Mouse (Mus musculus) hindbrain, postnatal 0 days (tissue): ENCODE results near the gene Lamb1. TPM values are rescaled to one million over a fixed set of nuclear protein-coding genes. Genes with fewer than 3 reads are reported as not detected.
A peak's percentile ranks its signal among the peaks of the same experiment; 100 is the strongest.

Source experiments
- ATAC-seq: fragments of 200-750 bp; cut with Nextera tagmentation; 2 replicates; pipeline ENCODE4 v1.8.0; 2017; ENCODE audit warnings: mild to moderate bottlenecking, moderate TSS enrichment, moderate library complexity
- DNase-seq: peaks from one replicate; pipeline ENCODE4 v3.0.0-alpha.2; 2015; ENCODE audit warnings: low spot score
- H3K27ac ChIP-seq: fragments of 300-500 bp; sonication (generic); 2 replicates; pipeline ENCODE4 v1.5.1; 2014; ENCODE audit warnings: mild to moderate bottlenecking
- H3K27me3 ChIP-seq: fragments of 300-500 bp; sonication (generic); 2 replicates; pipeline ENCODE4 v1.6.1; 2014; ENCODE audit warnings: low read length, mixed read lengths; ENCODE audit not compliant: insufficient read depth
- H3K36me3 ChIP-seq: fragments of 300-500 bp; sonication (generic); 2 replicates; pipeline ENCODE4 v1.6.1; 2014; ENCODE audit warnings: low read length, mixed read lengths; ENCODE audit not compliant: insufficient read depth
- H3K4me1 ChIP-seq: fragments of 300-500 bp; sonication (generic); 2 replicates; pipeline ENCODE4 v1.6.1; 2014; ENCODE audit warnings: antibody characterized with exemption, low read length, mixed read lengths; ENCODE audit not compliant: insufficient read depth
- H3K4me2 ChIP-seq: fragments of 300-500 bp; sonication (generic); 2 replicates; pipeline ENCODE4 v1.6.1; 2014; ENCODE audit warnings: low read depth, mild to moderate bottlenecking, low read length, moderate library complexity, mixed read lengths
- H3K4me3 ChIP-seq: fragments of 300-500 bp; sonication (generic); 2 replicates; pipeline ENCODE4 v1.5.1; 2014; ENCODE audit warnings: low read length
- H3K9ac ChIP-seq: fragments of 300-500 bp; sonication (generic); replicated peaks from 2 replicates; pipeline ENCODE4 v1.6.1; 2014; ENCODE audit warnings: mild to moderate bottlenecking, low read length, moderate library complexity, mixed read lengths
- H3K9me3 ChIP-seq: fragments of 300-500 bp; sonication (generic); 2 replicates; pipeline ENCODE4 v1.6.1; 2016; ENCODE audit warnings: low read length, mixed read lengths
- CTCF ChIP-seq: IDR thresholded peaks from 2 replicates; pipeline ENCODE4 v1.5.1; 2016; ENCODE audit warnings: antibody characterized with exemption, control low read depth, low read depth
- WGBS: fragments of 180-500 bp; shearing (Covaris S2); extraction: QIAGEN DNeasy Blood & Tissue Kit; methylation state at CpG from one replicate; pipeline ENCODE4 v1.1.7; 2014; 5-methylcytosine and 5-hydroxymethylcytosine counted together
- polyA plus RNA-seq: library from polyadenylated mRNA; unstranded; fragments of >200 nt; fragmentation: Nextera tagmentation; extraction: Ambion mirVana; gene quantifications from 2 replicates; pipeline ENCODE4 v1.2.1, GENCODE M21; 2015
- total RNA-seq: library from RNA; depleted of rRNA; stranded (reverse); fragments of >200 nt; gene quantifications from 2 replicates; pipeline ENCODE4 v1.2.3, GENCODE M21; 2014

Lamb1 gene
- total and polyA plus RNA-seq, 2 experiments from 2014 or later = 12.1 to 30.9 TPM

DNA sequence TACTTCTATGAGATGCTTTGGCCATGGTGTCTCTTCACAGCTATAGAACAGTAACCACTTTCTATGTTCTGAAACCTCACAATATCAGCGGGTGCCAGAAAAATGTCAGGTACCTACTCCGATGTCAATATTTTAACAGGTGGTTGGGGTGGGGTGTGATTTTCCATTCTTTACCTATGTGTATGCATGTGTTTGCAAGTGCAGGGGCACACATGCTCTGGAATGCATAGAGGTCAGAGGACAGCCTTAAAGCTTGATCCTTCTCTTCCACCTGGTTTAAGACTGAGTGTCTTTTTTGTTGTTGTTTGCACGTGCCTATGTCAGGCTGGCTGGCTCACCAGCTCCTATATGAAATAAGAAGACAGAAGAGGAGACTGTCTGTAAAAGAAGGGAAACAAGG, 37.9 kb upstream of the Lamb1 start:
- H3K4me2 ChIP-seq = no peak overlapping the region
- no peak for TF ChIP-seq CTCF
- no peaks in the 10 kb centered on the region for H3K27me3 ChIP-seq
- ATAC-seq (no peak), DNase-seq (no peak)
- no peaks in the 10 kb centered on the region for H3K4me1 ChIP-seq
- no peaks in the 10 kb centered on the region for H3K9me3 ChIP-seq
- H3K27ac ChIP-seq = no peak overlapping the region
- 90% methylated on average over 3 of the region's 3 CpGs for WGBS
- no peak overlapping the region for H3K4me3 ChIP-seq
- H3K36me3 ChIP-seq = no peaks in the 10 kb centered on the region
- no peak overlapping the region for H3K9ac ChIP-seq

- 69% methylated on average over 7 of the region's 7 CpGs for WGBS
- H3K27me3 ChIP-seq = no peaks in the 10 kb centered on the region
- DNase-seq (no peak), ATAC-seq (no peak)
- no peaks in the 10 kb centered on the region for H3K4me1 ChIP-seq
- TF ChIP-seq CTCF = no peak
- no peak overlapping the region for H3K9ac ChIP-seq
- H3K27ac ChIP-seq = no peak overlapping the region
- no peaks in the 10 kb centered on the region for H3K9me3 ChIP-seq
- no peak overlapping the region for H3K4me3 ChIP-seq
- H3K4me2 ChIP-seq = no peak overlapping the region
- no peaks in the 10 kb centered on the region for H3K36me3 ChIP-seq
Measured at GRCm38 (mm10) chr12:31228878-31229277, 36.2 kb upstream of the Lamb1 start.

- WGBS = 93% methylated on average over 1 of the region's 1 CpGs
- H3K9ac ChIP-seq = no peak overlapping the region
- TF ChIP-seq CTCF = no peak
Measured at GRCm38 (mm10) chr12:31232635-31233034, 32.4 kb upstream of the Lamb1 start.

DNA sequence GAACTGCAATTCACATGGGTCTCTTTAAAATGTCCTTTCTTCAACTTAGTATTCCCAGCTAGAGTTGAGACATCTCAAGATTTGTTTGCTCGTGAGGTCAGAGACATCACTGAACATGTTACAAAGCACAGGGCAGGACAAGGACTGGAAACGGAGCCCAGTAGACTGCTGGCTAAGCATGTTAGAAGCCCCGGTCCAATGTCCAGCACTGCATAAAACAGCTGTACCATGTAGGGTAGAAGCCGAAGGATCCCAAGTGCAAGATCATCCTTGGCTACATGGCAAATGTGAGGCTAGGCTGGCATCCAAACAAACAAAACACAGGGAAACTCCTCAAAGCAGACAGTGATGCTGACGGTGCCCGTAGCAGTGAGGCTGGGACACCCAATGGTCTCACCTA, 30.0 kb upstream of the Lamb1 start:
- WGBS = 88% methylated on average over 6 of the region's 6 CpGs

More at GRCm38 (mm10) chr12:31232635-31233034, 32.4 kb upstream of the Lamb1 start:
- Histone ChIP-seq H3K4me2 (no peak overlapping the region), H3K9me3 (no peaks in the 10 kb centered on the region), H3K27me3 (no peaks in the 10 kb centered on the region), H3K4me3 (no peak overlapping the region), H3K4me1 (peaks cover 5% of the 10 kb centered on the region; the same call in 1 of the 2 replicates), H3K27ac (no peak overlapping the region), H3K36me3 (no peaks in the 10 kb centered on the region)
- no peak for ATAC-seq
- DNase-seq = no peak

DNA sequence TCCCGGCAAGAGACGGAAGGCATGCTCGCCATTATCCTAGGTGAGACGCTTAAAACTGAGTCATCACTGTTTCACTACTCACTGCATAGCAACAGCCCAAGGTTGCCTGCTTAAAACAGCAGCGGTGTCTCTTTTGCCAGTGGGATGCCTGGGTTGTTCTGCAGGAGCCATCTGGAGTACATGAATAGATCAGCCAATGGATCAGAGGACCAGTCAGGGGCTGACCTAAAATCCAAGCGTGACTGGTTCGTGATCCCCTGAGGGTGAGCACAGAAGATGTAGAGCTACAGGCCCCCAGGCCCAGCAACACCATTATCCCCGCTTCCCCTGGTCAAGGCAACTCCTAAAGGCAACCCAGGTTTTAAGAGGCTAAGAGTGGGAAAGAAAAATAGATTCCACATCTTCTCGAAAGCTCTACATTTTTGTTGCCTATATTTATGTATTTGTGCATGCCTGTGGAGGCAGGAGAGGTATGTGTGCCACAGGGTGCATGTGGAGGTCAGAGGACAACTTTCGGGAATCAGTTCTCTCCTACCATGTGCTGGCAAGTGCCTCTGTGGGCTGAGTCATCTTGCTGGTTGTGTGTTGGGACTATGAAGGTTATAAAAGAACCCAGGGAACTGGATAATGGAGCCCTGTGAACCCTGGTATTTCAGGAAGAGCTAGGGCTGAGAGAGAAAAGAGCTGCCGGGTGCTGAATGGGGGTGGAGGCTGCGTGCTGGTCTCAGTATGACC, 28.0 kb upstream of the Lamb1 start:
- Histone ChIP-seq H3K36me3 (no peaks in the 10 kb centered on the region), H3K4me1 (peaks cover 5% of the 10 kb centered on the region; the same call in 1 of the 2 replicates), H3K4me2 (no peak overlapping the region), H3K27ac (no peak overlapping the region), H3K4me3 (no peak overlapping the region), H3K9ac (no peak overlapping the region), H3K27me3 (no peaks in the 10 kb centered on the region), H3K9me3 (no peaks in the 10 kb centered on the region)
- DNase-seq = peak; percentile 25
- no peak for TF ChIP-seq CTCF
- peak; percentile 43; the same call in 1 of the 2 replicates for ATAC-seq
- 48% methylated on average over 12 of the region's 12 CpGs for WGBS

More for the DNA sequence above, 30.0 kb upstream of the Lamb1 start:
- no peak overlapping the region for H3K9ac ChIP-seq
- peaks cover 5% of the 10 kb centered on the region; the same call in 1 of the 2 replicates for H3K4me1 ChIP-seq
- H3K4me2 ChIP-seq = no peak overlapping the region
- H3K27ac ChIP-seq = no peak overlapping the region
- H3K27me3 ChIP-seq = no peaks in the 10 kb centered on the region
- DNase-seq (no peak), ATAC-seq (no peak)
- no peak overlapping the region for H3K4me3 ChIP-seq
- no peak for TF ChIP-seq CTCF
- H3K36me3 ChIP-seq = no peaks in the 10 kb centered on the region
- H3K9me3 ChIP-seq = no peaks in the 10 kb centered on the region

DNA sequence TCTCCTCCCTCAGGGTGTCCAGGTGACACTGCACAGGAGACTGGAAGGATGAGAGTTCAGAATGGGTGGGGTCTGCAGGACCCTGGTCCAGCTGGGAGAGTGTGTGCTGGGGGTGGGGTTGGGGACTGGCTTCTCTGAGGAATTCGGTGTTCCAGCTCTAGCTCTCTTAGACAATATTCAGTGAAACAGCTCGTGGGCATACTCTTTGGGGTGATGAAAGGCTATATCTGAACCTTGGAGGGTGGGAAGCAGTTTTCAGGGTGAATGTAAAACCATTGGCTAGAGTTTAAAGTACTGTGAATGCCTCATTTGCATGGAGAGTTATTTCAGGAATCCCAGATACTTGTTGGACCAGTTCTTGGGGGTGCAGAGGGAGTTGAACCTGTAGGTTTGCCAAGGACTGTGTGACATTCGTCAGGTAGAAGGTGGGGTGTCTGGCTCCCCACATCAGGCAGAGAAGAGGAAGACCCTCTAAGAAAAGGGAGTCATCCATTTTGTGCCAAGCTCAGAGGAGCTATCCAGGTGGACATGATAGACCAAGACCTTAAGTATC, 25.9 kb upstream of the Lamb1 start:
- no peak overlapping the region for H3K4me3 ChIP-seq
- DNase-seq = no peak
- H3K4me2 ChIP-seq = no peak overlapping the region
- H3K27me3 ChIP-seq = no peaks in the 10 kb centered on the region
- no peak for TF ChIP-seq CTCF
- WGBS = 80% methylated on average over 3 of the region's 3 CpGs
- H3K27ac ChIP-seq = no peak overlapping the region
- no peaks in the 10 kb centered on the region for H3K36me3 ChIP-seq
- no peak overlapping the region for H3K9ac ChIP-seq
- H3K4me1 ChIP-seq = peaks cover 5% of the 10 kb centered on the region; the same call in 1 of the 2 replicates
- ATAC-seq = no peak
- H3K9me3 ChIP-seq = no peaks in the 10 kb centered on the region

DNA sequence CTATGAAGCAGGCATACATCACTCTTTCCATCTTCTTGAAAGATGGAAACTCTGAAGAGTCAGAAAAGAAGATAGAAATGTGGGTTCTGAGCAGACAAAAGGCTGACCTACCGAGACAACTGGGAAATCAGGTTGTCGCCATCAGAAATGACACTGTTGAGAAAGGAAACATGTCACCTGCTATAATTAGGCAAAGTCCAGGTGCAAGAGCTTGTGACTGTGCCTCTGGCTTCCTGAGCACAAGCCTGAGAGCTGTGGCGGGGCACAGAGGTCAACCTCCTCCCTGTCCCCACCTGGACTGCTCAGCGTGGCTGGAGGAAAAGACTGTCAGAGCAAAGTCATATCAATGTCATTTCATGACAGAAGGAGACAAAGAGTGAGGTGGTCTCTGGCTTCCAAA, 25.2 kb upstream of the Lamb1 start:
- no peak overlapping the region for H3K4me2 ChIP-seq
- DNase-seq = no peak
- no peaks in the 10 kb centered on the region for H3K36me3 ChIP-seq
- 77% methylated on average over 4 of the region's 4 CpGs for WGBS
- no peak overlapping the region for H3K27ac ChIP-seq
- peaks cover 5% of the 10 kb centered on the region; the same call in 1 of the 2 replicates for H3K4me1 ChIP-seq
- no peak overlapping the region for H3K4me3 ChIP-seq
- no peak for TF ChIP-seq CTCF
- ATAC-seq = no peak
- H3K27me3 ChIP-seq = no peaks in the 10 kb centered on the region
- no peak overlapping the region for H3K9ac ChIP-seq
- no peaks in the 10 kb centered on the region for H3K9me3 ChIP-seq
